Mouse (Mus musculus): ENCODE data around the gene Tcp11l2.

Gene Tcp11l2

GRCm38 (mm10) chr10:84654029-84654428 lies 77.6 kb downstream of the Tcp11l2 start:
- DNase-seq (ENCODE audit: low spot score in 2 of 2): no peak

DNA sequence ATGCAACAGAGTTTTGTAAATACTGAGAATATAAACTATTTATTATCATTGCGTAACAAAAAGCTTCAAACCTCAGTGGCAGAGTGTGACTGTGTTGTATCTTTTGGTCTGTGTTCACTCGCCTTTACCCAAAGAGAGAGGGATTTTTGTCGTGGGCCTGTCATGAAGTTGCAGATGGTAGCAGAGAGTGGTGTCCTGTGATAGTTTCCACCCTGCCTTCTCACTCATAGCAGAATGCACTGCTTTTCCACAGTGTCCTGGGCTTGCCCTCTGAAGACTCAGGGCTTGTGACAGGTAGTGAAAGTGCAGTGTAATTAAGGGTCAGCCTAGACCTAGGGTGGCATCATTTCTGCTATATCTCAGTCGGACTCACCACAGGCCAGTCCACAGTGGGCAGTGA lies 78.3 kb downstream of the Tcp11l2 start:
- no peak for DNase-seq (ENCODE audit: low spot score in 2 of 2)

DNA sequence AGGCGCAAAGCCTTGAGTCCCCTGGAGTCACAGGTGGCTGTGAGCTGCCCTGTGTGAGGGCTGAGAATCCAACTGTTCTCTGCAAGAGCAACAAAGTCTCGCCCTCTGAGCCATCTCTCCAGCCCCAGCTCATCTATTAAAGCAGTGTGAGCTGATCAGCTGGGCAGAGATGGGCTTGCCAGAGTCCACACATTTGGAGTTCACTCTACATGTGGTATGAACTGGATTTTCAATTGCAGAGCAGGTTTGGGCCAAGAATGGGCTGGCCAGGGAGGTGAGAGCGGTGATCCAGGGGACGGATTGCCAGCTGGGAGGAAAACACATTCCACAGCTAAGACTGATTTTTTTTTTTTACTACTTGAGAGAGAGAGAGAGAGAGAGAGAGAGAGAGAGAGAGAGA lies 80.2 kb downstream of the Tcp11l2 start:
- no peak for DNase-seq (ENCODE audit: low spot score in 2 of 2)

DNA sequence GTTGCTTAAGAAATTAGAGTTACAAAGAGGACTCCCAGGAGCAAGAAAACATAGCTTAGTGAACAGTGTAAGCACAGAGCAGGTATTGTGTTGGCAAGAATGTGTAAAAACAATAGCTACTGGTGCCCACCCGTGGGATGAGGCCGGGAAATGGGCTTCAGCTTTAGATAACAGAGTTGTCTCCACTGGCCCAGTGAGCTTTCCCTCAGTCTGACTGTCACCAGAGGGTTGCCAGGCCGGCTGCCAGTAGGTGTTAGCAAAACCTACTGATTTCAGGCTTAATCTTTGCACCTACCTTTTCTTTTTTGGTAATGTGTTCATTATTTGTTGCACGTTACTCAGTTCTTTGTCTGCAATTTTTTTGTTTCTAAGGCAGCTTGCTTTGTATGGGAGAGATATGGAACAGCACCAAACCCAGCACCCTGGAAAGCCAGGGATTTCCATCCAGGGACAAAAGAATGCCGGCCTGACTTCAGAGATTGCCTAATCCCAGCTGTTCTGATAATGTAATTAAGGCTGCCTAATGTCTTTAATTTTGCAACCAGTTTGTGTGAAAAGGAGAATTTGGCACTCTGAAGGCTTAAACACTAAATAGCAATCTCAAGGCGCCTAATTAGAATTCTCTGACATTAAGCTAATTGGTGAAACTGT lies 81.1 kb downstream of the Tcp11l2 start:
- no peak for DNase-seq (ENCODE audit: low spot score in 2 of 2)

GRCm38 (mm10) chr10:84658088-84658848 lies 81.8 kb downstream of the Tcp11l2 start:
- no peak for DNase-seq (ENCODE audit: low spot score in 2 of 2)

- DNase-seq (ENCODE audit: low spot score in 2 of 2): no peak
These were observed 82.9 kb downstream of the Tcp11l2 start for GRCm38 (mm10) chr10:84659281-84659680.

DNA sequence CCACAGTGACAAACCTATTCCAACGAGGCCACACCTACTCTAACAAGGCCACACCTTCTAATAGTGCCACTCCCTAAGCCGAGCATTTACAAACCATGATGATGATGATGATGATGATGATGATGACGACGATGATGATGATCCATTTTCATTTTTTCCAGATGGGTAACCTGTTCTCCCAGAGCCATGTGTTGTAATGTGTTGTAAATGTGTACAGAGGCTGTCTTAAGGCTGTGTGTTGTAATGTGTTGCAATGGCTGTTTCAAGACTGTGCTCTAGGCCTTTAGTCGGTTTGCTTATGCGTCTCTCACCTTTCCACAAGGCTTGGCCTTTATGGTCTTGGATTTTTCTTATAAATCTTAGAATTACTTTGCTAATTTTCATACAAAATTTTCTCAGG lies 85.7 kb downstream of the Tcp11l2 start:
- DNase-seq (ENCODE audit: low spot score in 2 of 2): no peak
